Mouse (Mus musculus) stomach, embryonic 16.5 days (tissue): ENCODE measurements around the gene Veph1. TPM values are rescaled to one million over a fixed set of nuclear protein-coding genes. Genes with fewer than 3 reads are reported as not detected.

Experiments
- ATAC-seq: fragments of 200-750 bp; cut with Nextera tagmentation; 2 replicates; pipeline ENCODE4 v1.8.0; 2017; ENCODE audit warnings: moderate number of reproducible peaks, moderate TSS enrichment; ENCODE audit not compliant: insufficient read depth, low FRiP score
- H3K27ac ChIP-seq: fragments of 300-500 bp; sonication (generic); 2 replicates; pipeline ENCODE4 v1.5.1; 2014; ENCODE audit warnings: low read length
- H3K27me3 ChIP-seq: fragments of 300-500 bp; sonication (generic); 2 replicates; pipeline ENCODE4 v1.6.1; 2014; ENCODE audit warnings: low read length, control low read depth, mixed read lengths; ENCODE audit not compliant: control insufficient read depth, insufficient read depth
- H3K36me3 ChIP-seq: fragments of 300-500 bp; sonication (generic); 2 replicates; pipeline ENCODE4 v1.6.1; 2014; ENCODE audit warnings: low read length; ENCODE audit not compliant: control insufficient read depth, insufficient read depth
- H3K4me1 ChIP-seq: fragments of 300-500 bp; sonication (generic); 2 replicates; pipeline ENCODE4 v1.6.1; 2014; ENCODE audit warnings: low read length, control low read depth, mixed read lengths; ENCODE audit not compliant: control insufficient read depth, insufficient read depth
- H3K4me2 ChIP-seq: fragments of 300-500 bp; sonication (generic); 2 replicates; pipeline ENCODE4 v1.6.1; 2014; ENCODE audit warnings: low read depth, low read length, mixed read lengths
- H3K4me3 ChIP-seq: fragments of 300-500 bp; sonication (generic); replicated peaks from 2 replicates; pipeline ENCODE4 v1.5.1; 2014; ENCODE audit warnings: mild to moderate bottlenecking, low read length
- H3K9ac ChIP-seq: fragments of 300-500 bp; sonication (generic); 2 replicates; pipeline ENCODE4 v1.6.1; 2014; ENCODE audit warnings: low read length
- H3K9me3 ChIP-seq: fragments of 300-500 bp; sonication (generic); replicated peaks from 2 replicates; pipeline ENCODE4 v1.6.1; 2016; ENCODE audit warnings: low read length, control low read depth; ENCODE audit not compliant: control insufficient read depth
- WGBS: fragments of 180-500 bp; shearing (Covaris S2); extraction: QIAGEN DNeasy Blood & Tissue Kit; methylation state at CpG from one replicate; pipeline ENCODE4 v1.1.7; 2014; 5-methylcytosine and 5-hydroxymethylcytosine counted together
- polyA plus RNA-seq: library from polyadenylated mRNA; unstranded; fragments of >200 nt; fragmentation: Nextera tagmentation; extraction: Ambion mirVana; gene quantifications from 2 replicates; pipeline ENCODE4 v1.2.1, GENCODE M21; 2015

Veph1 gene
- polyA plus RNA-seq, result 0.05 TPM in 1 of 2 replicates, not detected in the other

DNA sequence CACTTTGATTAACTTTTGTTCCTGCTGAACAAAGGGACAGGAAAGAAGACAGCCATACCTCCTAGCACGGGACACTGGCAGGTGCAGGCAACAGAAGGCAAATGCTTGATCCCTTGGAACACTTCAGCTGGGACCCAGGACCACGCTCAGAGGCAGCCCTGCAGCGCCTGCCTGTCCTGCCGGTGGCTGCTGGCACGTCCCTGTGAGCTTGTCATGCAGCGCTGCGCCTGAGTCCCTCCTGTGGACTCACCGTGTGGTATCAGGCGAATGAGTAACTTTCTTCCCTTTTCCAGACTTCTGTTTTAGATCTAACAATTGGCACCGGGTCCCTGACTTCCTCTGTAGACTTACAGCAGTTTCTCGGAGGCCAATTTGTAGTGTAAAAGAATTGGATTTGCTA is at the start of gene Veph1:
Gene Veph1, minus strand, starts transcription at position 293 of the 400 bp plus-strand sequence.
- Histone ChIP-seq H3K27ac (no peak within 1 kb of the TSS), H3K4me2 (no peak within 1 kb of the TSS), H3K4me3 (no peak within 1 kb of the TSS)

DNA sequence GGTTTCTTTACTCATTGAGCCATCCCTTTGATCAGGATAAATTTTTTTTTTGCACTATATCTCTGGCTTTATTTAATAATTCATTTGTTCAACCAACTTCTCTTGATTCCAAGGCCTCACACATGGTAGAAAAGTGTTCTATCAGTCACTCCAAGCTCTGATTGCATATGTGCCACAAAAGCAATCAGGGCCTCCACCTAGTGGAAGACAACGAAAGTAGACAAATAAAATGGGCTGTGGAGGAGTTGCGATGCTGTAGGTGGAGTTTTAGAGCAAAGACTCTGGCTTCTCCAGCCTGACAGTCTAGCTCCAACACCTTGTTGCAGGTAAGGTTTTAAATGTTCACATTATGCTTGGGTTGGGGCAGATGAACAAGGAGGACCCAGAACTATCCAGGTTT is 44.1 kb upstream of the Veph1 start:
- Histone ChIP-seq H3K9me3 (no peaks in the 10 kb centered on the region), H3K27ac (no peak overlapping the region), H3K4me2 (no peak overlapping the region), H3K9ac (no peak overlapping the region), H3K27me3 (no peaks in the 10 kb centered on the region), H3K4me3 (no peak overlapping the region), H3K4me1 (no peaks in the 10 kb centered on the region), H3K36me3 (no peaks in the 10 kb centered on the region)
- WGBS, result 61% methylated on average over 2 of the region's 2 CpGs
- ATAC-seq, result no peak

More for the DNA sequence above, at the start of gene Veph1:
- Histone ChIP-seq H3K27me3 (no peaks in the 10 kb centered on the region), H3K9me3 (no peaks in the 10 kb centered on the region), H3K9ac (no peak within 1 kb of the TSS), H3K4me1 (peaks cover 7% of the 10 kb centered on the region; the same call in 1 of the 2 replicates), H3K36me3 (no peaks in the 10 kb centered on the region)
- WGBS, result 30% methylated on average over 11 of the region's 11 CpGs
- ATAC-seq, result peak; percentile 50; the same call in 1 of the 2 replicates

DNA sequence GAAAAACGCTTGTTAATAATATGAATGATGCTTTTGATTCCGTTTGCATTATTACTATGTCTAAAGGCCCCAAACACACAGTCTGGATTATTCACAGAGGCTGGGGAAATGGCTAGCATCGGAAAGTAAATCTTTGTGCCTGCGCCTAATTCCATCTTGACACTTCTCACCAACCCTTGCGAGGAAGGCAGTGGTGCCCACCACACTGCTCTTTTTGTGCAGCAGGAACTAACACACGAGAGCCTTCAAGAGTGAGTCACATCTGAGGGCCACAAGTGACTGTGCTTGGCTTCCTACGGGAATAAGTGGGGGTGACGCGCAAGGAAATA is 35.7 kb upstream of the Veph1 start:
- Histone ChIP-seq H3K27me3 (no peaks in the 10 kb centered on the region), H3K9ac (no peak overlapping the region), H3K9me3 (no peaks in the 10 kb centered on the region), H3K36me3 (no peaks in the 10 kb centered on the region), H3K27ac (no peak overlapping the region), H3K4me2 (no peak overlapping the region), H3K4me3 (no peak overlapping the region), H3K4me1 (no peaks in the 10 kb centered on the region)
- no peak for ATAC-seq
- 79% methylated on average over 9 of the region's 9 CpGs for WGBS

DNA sequence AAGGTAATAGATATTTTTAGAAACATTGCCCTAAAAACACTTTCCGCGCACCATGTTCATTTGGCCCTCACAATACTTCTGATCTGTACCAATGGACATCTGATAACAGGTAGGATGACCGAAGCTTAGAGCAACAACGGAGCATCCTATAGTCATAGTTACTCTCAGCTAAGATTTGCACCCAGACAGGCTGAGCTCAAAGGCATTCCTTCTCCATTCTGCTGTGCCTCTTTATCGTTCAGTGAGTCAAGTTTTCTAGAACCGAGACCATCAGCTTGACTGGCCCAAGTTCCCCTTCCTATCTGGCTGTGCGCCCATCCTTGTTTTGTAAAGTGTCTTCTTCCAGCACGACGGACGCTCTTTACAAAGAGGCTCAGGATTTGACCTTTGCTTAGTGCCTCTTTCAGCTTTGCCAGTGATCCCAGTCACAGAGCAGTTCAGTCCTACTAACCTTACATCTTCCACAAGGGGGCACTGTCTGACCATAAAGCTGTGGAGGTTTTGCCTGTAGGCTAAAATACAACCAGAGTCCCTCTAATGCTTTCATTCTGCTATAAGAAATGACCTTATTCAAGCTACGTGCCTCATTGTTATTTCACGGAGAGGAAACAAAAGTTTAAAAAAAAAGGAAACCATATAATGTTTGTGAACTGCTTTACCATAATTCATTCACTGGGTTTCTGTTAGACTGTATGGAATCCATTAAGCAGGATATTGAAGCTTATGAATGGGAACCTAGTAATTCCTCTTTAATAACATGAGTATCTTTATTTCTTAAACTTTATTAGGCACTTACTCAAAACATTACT is 35.2 kb upstream of the Veph1 start:
- ATAC-seq, result peak; percentile 44; the same call in 1 of the 2 replicates
- Histone ChIP-seq H3K36me3 (no peaks in the 10 kb centered on the region), H3K27ac (no peak overlapping the region), H3K27me3 (no peaks in the 10 kb centered on the region), H3K4me1 (no peaks in the 10 kb centered on the region), H3K4me3 (no peak overlapping the region), H3K9me3 (no peaks in the 10 kb centered on the region), H3K4me2 (no peak overlapping the region), H3K9ac (no peak overlapping the region)
- WGBS, result 49% methylated on average over 12 of the region's 12 CpGs

DNA sequence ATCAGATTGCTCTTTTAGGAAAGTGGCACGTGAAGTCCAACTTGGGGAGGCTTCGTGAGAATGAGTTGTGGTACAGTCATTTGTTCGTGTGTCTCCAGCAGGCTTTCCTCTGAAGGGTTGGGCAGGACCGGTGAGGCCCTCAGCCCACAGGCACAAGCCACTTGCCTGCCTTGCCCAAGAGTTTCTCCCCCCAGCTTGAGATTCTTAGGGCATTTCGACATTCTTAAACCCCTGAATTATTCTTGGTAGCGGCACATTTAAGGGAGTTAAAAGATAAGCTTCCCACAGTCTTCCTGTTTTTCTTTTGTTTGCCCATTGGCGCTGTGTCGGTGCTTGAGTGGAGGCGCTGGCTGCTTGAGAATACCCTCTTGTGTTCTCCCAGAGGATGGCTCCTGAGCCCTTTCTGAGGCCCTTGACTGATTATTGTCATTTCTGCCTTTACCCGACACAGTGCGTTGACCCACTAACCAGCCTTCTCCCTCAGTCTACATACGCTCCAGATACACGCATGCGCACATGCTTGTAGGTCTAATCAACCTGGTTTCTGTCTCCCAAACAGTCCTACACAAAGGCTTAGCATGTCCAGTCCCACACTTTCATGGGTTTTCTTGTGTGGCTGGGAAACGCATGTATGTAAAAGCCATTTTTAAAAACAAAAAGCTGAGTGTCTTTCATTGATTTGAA is 34.4 kb upstream of the Veph1 start:
- no peak for ATAC-seq
- Histone ChIP-seq H3K36me3 (no peaks in the 10 kb centered on the region), H3K9ac (no peak overlapping the region), H3K27ac (no peak overlapping the region), H3K4me1 (no peaks in the 10 kb centered on the region), H3K4me3 (no peak overlapping the region), H3K9me3 (no peaks in the 10 kb centered on the region), H3K27me3 (no peaks in the 10 kb centered on the region), H3K4me2 (no peak overlapping the region)
- WGBS, result 81% methylated on average over 15 of the region's 15 CpGs

DNA sequence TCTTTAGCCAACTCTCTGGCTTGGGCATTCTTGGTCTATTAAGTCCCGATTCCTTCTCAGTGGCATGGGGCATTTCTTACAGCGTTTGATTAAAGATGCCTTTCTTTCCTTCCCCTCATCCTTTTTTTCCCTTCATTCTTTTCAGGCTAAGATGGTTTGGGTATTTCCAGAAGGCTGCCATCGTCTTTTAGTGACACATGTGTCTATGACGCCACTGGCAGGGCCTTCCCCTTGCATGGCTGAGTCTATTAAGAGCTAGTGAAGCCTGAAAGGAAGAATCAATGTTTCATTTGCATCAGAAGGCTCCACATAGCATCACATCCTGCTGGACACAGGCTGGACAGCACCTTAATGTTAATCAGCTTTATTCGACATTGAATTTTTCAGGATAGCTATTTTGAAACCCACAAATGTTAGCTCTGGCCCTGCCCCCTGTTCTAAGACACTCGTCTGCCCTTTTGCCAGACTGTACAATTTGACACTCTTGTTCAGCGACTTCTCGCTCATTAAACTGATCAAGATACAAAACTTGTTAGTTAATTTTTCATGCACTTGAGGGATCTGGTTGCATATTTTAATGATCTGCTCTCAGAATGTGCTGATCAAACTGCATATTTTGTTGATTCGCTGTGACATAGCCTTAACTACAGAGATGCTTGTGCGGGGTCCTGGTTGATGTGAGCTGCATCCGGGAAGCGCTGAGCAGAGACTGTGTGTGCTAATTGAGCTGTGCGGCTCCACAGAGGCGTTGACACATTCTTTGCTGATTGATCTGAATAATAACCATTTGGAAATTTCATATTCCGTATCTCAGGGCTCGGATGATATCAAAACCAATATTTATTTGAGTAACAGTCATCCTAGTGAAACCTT is 29.6 kb upstream of the Veph1 start:
- no peaks in the 10 kb centered on the region for H3K27me3 ChIP-seq
- H3K4me2 ChIP-seq, result no peak overlapping the region
- ATAC-seq, result no peak
- H3K27ac ChIP-seq, result no peak overlapping the region
- no peaks in the 10 kb centered on the region for H3K36me3 ChIP-seq
- WGBS, result 86% methylated on average over 16 of the region's 16 CpGs
- H3K9ac ChIP-seq, result no peak overlapping the region
- H3K4me3 ChIP-seq, result no peak overlapping the region
- no peaks in the 10 kb centered on the region for H3K9me3 ChIP-seq
- no peaks in the 10 kb centered on the region for H3K4me1 ChIP-seq

DNA sequence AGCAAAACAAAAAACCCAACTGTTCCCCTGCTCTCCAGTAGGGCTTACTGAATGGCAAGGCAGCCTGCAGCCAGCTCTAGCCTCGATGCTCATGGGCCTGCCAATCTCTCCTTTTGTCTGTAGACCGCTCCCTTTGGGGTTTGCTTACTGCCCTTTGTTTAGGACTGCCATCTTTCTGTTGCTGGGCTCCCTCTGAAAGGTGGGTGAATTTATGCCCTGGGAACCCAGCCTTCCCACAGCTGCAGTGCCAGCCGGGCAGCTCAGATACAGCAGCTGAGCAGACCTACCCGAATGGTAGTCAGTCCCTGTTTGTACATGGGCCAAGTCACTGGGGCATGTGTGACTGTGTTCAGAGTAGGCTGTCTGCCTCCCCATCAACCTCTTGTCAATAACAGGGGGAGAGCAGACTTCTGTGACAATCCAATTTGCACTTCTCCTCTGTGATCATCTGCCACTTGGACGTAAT is 28.9 kb upstream of the Veph1 start:
- H3K9me3 ChIP-seq, result no peaks in the 10 kb centered on the region
- no peaks in the 10 kb centered on the region for H3K36me3 ChIP-seq
- H3K4me3 ChIP-seq, result no peak overlapping the region
- H3K27me3 ChIP-seq, result no peaks in the 10 kb centered on the region
- no peak for ATAC-seq
- 75% methylated on average over 5 of the region's 5 CpGs for WGBS
- no peak overlapping the region for H3K9ac ChIP-seq
- H3K4me1 ChIP-seq, result no peaks in the 10 kb centered on the region
- no peak overlapping the region for H3K27ac ChIP-seq
- H3K4me2 ChIP-seq, result no peak overlapping the region

DNA sequence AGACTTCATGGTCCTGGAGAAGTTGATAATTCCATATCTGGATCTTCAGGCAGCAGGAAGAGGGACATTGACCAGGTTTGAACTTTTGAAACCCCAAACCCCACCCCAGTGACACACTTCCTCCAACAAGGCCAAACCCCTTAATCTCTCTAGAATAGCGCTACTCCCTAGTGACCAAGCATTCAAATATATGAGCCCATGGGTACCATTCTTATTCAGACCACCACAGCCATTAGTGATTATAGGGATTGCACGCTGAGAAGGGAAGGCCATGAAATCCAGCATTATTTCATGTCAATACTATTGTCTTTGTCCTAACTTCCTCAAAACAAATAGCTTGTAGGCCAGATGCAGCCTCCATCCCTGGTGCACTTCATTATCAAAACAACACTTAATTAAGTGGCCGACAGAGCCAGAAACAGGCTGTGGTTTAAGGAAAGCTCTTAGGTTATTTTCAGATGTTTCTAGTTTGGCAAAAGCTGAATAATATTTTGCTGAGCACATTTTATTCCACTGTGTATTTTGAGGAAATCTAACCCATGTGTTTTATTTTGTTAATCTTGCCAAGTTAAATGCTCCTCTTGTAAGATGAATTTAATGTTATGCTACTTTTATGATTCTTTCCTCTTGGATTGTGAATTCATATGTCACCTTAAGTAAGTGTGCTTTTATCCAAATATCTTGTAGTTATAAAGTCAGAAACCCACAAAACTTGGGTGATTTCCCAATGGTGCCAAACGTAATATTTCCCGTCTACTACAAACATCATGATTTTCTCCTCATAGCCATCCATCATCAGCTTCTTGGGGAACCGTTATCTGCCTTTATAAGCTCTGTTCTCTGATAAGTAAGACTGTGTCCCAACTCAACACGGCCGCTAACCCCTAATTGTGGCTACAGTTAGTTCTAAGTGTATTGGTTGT is 18.4 kb upstream of the Veph1 start:
- no peak for ATAC-seq
- H3K4me1 ChIP-seq, result no peaks in the 10 kb centered on the region
- no peaks in the 10 kb centered on the region for H3K36me3 ChIP-seq
- H3K9ac ChIP-seq, result no peak overlapping the region
- WGBS, result 70% methylated on average over 8 of the region's 8 CpGs
- H3K27ac ChIP-seq, result no peak overlapping the region
- no peak overlapping the region for H3K4me2 ChIP-seq
- H3K27me3 ChIP-seq, result no peaks in the 10 kb centered on the region
- H3K9me3 ChIP-seq, result no peaks in the 10 kb centered on the region
- no peak overlapping the region for H3K4me3 ChIP-seq
